Mouse (Mus musculus): ENCODE measurements around the gene Nat8f3.
"Not testable (repeated sequence)": the region's sequence is repeated elsewhere in the genome, so short reads cannot be mapped to it uniquely, and the experiment has no call there.

Gene Nat8f3

DNA sequence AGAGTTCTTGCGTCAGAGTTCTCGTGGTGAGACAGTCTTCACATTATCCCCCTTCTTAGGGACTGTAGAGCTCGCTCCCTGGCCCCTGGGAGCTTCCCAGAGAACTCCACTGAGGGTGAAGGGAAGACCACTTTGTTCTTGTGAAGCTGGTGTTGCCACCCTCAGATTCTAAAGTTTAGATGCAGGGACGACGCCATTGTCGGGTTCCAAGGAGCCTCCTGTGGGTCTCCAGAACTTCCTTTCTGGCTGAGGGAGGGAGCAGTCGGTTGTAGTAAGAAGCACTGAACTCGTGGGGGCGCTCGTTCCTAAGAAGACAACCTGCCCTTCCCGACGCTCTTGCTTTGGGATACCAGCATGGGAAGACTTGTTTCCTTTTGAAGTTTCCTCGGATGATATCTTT, at the start of gene Nat8f3:
Gene Nat8f3 (minus strand): TSS at position 223 of the 400 bp plus-strand sequence.
- DNase-seq (ENCODE audit: low read depth, low spot score) = peak; percentile 15

DNA sequence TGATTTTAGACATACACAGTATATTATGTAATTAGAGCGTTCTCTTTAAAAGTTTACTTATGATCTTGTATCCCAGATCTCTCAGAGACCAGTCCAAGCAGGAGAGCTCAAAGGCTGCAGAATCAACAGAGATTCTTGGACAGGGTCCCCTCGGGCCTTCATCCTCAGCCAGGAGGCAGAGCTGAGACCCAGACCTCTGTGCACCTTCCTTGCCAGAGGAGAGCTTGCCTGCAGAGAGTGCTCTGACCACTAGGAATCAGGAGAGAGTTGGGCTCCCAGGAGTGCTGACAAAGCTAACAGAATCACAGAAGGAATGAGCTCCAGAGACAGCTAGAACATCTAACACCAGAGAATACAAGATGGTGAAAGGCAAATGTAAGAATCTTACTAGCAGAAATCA, 47.8 kb upstream of the Nat8f3 start:
- DNase-seq (ENCODE audit: low read depth, low spot score) = no peak

DNA sequence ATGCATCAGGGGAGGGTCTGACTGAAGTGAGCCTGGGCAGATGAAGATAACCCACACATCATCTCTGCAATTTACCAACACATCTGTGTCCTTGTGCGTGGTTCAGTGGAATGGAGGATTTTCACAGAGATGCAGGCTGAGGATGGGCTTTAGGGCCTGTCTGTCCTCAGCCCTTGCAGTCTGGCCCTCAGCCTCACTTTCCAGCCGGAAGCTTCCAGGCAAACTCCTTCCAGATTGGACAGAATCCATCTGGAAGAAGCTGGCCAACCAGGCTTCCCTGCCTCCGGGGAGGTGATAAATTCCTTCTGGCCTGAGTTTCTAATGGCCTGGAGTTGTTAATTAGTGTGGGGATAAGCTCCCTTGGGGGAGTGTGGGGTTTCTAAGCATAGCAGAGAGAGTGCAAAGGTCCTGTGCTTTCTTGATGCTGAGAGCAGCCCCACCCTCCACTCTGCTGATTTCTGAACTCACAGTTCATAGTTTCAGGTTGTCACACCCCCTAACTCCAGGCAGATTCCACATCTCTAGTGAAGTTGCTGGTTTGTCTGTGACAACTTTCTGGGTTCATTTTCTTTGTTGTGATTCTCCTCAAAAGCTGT, 45.5 kb upstream of the Nat8f3 start:
- not testable (repeated sequence) for DNase-seq (ENCODE audit: low read depth, low spot score)

DNA sequence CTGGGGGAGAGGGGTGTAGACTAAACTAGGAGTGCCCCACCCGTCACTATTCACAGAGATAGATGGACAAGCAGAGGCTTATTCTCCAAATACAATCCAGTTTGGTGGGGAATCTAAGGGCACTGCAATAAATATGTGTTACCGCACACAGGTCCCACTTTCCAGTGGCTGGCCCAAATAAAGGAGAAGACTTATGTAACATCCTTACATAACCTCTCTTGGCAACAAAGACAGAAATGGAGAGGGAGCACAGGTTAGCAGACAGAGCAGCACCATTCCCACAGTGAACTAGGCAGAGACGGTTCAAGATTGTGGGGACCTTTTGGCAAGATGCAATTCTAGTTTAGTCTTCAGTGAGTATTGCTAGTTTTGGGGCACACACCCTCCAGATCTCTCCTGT, 45.0 kb upstream of the Nat8f3 start:
- not testable (repeated sequence) for DNase-seq (ENCODE audit: low read depth, low spot score)

DNA sequence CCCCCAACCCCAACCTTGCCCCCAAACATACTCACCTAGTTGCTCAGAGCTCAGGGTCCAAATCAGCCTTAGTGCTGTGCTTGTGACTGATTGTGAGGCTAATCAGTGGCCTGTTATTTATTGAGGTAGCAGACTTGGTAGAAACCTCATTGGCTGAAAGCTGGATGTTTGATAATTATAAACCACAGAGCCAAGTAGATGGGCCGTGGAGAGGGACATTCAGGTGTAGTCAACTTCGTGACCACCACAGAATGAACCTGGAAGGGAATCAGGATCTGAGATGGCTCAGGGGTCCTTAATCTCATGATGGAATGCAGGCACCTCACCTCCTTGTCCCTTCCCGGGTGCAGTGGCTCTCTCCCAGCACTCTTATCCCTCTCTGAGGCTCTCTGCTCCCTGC, 44.2 kb upstream of the Nat8f3 start:
- DNase-seq (ENCODE audit: low read depth, low spot score) = not testable (repeated sequence)

DNA sequence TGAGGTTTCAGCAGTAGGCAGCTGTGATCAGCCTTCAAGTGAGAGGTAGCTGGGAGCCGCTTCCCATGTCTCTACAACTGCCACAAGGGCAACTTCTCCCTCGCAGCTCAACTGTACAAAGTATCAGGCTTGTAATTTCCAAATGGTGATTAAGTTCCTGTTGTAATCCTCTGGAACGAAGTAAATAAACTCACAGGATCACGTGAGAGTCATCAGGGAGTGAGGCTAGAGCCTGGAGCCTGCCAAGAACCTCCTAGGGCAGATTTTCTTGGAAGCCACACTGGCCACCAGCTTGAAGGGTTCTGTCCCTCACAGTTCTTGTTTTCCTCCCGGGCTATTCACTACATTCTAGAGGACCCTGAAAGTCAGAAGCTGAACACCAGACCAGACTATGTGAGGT, 37.6 kb upstream of the Nat8f3 start:
- DNase-seq (ENCODE audit: low read depth, low spot score) = peak; percentile 9

DNA sequence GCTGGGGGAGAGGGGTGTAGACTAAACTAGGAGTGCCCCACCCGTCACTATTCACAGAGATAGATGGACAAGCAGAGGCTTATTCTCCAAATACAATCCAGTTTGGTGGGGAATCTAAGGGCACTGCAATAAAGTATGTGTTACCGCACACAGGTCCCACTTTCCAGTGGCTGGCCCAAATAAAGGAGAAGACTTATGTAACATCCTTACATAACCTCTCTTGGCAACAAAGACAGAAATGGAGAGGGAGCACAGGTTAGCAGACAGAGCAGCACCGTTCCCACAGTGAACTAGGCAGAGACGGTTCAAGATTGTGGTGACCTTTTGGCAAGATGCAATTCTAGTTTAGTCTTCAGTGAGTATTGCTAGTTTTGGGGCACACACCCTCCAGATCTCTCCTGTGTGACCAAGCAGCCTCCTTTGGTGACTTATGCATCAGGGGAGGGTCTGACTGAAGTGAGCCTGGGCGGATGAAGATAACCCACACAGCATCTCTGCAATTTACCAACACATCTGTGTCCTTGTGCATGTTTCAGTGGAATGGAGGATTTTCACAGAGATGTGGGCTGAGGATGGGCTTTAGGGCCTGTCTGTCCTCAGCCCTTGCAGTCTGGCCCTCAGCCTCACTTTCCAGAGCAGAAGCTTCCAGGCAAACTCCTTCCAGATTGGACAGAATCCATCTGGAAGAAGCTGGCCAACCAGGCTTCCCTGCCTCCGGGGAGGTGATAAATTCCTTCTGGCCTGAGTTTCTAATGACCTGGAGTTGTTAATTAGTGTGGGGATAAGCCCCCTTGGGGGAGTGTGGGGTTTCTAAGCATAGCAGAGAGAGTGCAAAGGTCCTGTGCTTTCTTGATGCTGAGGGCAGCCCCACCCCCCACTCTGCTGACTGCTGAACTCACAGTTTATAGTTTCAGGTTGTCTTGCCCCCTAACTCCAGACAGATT, 2.2 kb downstream of the Nat8f3 start:
- not testable (repeated sequence) for DNase-seq (ENCODE audit: low read depth, low spot score)

DNA sequence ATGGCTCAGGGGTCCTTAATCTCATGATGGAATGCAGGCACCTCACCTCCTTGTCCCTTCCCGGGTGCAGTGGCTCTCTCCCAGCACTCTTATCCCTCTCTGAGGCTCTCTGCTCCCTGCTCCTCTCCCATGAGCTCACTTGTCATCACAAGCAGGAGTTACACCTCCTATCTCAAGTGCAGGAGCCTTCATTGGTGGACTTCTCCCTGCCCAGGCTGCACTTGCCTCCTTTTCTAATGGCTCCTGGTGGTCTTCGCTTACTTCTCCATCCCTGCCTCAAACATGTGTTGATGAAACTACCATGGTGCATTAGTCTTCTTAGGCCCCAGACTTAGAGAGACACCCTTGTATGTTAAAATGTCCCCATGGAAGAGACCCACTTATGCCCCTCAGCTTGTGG, 2.9 kb downstream of the Nat8f3 start:
- DNase-seq (ENCODE audit: low read depth, low spot score) = not testable (repeated sequence)

DNA sequence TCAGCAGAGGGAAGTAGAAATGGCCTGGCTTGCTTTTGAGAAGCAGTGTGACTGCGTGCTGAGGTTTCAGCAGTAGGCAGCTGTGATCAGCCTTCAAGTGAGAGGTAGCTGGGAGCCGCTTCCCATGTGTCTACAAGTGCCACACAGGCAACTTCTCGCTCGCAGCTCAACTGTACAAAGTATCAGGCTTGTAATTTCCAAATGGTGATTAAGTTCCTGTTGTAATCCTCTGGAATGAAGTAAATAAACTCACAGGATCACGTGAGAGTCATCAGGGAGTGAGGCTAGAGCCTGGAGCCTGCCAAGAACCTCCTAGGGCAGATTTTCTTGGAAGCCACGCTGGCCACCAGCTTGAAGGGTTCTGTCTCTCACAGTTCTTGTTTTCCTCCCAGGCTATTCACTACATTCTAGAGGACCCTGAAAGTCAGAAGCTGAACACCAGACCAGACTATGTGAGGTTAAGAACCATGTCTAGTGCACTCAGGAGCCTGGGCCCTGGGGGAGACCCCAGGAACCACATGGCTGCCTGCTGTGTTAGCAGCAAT, 9.8 kb downstream of the Nat8f3 start:
- not testable (repeated sequence) for DNase-seq (ENCODE audit: low read depth, low spot score)

DNA sequence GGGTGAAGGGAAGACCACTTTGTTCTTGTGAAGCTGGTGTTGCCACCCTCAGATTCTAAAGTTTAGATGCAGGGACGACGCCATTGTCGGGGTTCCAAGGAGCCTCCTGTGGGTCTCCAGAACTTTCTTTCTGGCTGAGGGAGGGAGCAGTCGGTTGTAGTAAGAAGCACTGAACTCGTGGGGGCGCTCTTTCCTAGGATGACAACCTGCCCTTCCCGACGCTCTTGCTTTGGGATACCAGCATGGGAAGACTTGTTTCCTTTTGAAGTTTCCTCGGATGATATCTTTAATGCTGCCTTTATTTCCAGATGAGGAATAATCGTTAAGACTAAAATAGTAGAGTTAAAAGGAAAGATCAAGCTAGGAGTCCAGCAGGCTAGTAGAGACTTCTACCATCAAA, 52.4 kb downstream of the Nat8f3 start, which contains the start of gene Nat8f7:
Gene Nat8f7 (minus strand): TSS at position 101 of the 400 bp plus-strand sequence.
- DNase-seq (ENCODE audit: low read depth, low spot score) = peak; percentile 7

DNA sequence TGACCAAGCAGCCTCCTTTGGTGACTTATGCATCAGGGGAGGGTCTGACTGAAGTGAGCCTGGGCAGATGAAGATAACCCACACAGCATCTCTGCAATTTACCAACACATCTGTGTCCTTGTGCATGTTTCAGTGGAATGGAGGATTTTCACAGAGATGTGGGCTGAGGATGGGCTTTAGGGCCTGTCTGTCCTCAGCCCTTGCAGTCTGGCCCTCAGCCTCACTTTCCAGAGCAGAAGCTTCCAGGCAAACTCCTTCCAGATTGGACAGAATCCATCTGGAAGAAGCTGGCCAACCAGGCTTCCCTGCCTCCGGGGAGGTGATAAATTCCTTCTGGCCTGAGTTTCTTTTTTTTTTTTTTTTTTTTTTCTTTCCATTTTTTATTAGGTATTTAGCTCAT, 55.9 kb downstream of the Nat8f3 start:
- DNase-seq (ENCODE audit: low read depth, low spot score) = not testable (repeated sequence)

DNA sequence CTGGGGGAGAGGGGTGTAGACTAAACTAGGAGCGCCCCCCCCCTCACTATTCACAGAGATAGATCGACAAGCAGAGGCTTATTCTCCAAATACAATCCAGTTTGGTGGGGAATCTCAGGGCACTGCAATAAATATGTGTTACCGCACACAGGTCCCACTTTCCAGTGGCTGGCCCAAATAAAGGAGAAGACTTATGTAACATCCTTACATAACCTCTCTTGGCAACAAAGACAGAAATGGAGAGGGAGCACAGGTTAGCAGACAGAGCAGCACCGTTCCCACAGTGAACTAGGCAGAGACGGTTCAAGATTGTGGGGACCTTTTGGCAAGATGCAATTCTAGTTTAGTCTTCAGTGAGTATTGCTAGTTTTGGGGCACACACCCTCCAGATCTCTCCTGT, 56.3 kb downstream of the Nat8f3 start:
- DNase-seq (ENCODE audit: low read depth, low spot score) = not testable (repeated sequence)

DNA sequence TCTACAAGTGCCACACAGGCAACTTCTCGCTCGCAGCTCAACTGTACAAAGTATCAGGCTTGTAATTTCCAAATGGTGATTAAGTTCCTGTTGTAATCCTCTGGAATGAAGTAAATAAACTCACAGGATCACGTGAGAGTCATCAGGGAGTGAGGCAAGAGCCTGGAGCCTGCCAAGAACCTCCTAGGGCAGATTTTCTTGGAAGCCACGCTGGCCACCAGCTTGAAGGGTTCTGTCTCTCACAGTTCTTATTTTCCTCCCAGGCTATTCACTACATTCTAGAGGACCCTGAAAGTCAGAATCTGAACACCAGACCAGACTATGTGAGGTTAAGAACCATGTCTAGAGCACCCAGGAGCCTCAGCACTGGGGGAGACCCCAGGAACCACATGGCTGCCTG, 63.6 kb downstream of the Nat8f3 start:
- DNase-seq (ENCODE audit: low read depth, low spot score) = peak; percentile 56
